Mouse (Mus musculus): Measurements from ENCODE around the gene Ranbp2. TPM values are rescaled to one million over a fixed set of nuclear protein-coding genes. Genes with fewer than 3 reads are reported as not detected.
"Not testable (repeated sequence)": the region's sequence is repeated elsewhere in the genome, so short reads cannot be mapped to it uniquely, and the experiment has no call there.

Gene Ranbp2
- polyA plus RNA-seq, 1 experiment: 1.3 TPM

DNA sequence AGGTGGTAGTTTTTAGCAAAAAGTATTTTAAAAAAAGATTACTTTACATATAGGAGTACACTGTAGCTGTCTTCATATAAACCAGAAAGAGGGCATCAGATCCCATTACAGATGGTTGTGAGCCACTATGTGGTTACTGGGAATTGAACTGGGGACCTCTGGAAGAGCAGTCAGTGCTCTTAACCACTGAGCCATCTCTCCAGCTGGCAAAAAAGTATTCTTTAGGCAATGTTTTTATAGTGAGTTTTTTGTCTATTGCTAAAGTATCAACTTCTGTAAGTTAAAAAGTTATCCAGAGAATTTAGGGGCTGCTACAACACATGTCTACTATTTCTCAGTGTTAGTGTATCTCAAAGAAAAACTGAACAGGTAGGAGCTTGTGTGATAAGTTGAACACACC lies 50.0 kb downstream of the Ranbp2 start:
- Histone ChIP-seq H3K27me3 (ENCODE audit: control insufficient read depth, insufficient read depth, low read length) (no peaks in the 10 kb centered on the region), H3K4me1 (ENCODE audit: control insufficient read depth, insufficient read depth, insufficient read length, low read length) (peaks cover 3% of the 10 kb centered on the region; the same call in 1 of the 2 replicates), H3K36me3 (ENCODE audit: control insufficient read depth, insufficient read depth, low read length) (peaks cover 21% of the 10 kb centered on the region), H3K4me3 (ENCODE audit: low read depth, low read length) (no peak overlapping the region), H3K27ac (ENCODE audit: insufficient read depth, low read depth, low read length) (no peak overlapping the region)
- TF ChIP-seq CTCF (IDR thresholded peaks at IDR 0.05; ENCODE audit: extremely low read depth, insufficient read length, insufficient replicate concordance, low read depth, low read length) (no peak), POLR2A (IDR thresholded peaks at IDR 0.05; ENCODE audit: low read depth, low read length) (no peak)

DNA sequence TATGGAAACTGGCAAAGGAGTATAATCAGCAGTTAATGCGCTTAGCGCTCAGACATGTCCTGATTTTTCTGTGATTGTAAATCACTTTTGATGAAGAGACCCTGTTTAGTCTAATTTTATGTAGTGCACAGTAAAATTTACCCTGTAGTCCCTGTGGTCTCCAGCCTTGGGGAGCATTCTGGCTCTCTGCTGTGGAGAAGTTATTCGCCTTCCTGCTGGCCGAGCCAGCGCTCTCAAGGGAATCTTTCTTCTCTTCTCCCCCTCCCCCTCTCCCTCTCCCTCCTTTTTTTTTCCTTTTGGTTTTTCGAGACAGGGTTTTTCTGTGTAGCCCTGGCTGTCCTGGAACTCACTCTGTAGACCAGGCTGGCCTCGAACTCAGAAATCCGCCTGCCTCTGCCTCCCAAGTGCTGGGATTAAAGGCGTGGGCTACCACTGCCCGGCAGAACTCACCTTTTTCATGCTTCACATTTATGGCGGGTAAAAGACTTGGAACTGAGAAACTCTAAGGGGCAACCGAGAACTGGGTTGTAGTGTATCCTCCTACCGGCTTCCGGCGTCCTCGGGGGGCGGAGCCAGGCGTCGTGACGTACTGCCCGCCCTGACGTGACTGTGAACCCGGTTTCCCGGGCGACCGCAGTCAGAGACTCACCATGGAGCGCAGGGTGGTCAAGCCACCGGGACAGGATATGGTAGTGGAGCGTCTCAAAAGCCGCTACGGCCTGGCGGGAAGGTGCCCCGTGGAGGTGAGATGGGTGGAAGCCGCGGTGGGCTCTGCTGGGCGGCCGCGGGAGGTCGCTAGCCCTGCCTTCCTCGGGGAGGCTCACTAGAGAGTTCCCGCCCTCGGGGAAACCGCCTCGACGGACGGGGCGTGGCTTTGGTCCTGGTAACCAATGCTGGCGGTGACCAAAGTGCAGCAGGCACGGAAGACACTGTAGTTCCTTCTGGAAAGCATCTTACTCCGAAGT lies 50.9 kb downstream of the Ranbp2 start, which contains the start of gene Ccdc138:
Ccdc138 (plus strand) TSS at position 629 of the 965 bp plus-strand sequence.
- TF ChIP-seq POLR2A (IDR thresholded peaks at IDR 0.05; ENCODE audit: low read depth, low read length) (peak; percentile 36), CTCF (IDR thresholded peaks at IDR 0.05; ENCODE audit: extremely low read depth, insufficient read length, insufficient replicate concordance, low read depth, low read length) (peak; percentile 54; the same call in 1 of the 2 replicates)
- H3K27ac ChIP-seq (ENCODE audit: insufficient read depth, low read depth, low read length): peak within 1 kb of the TSS; percentile 83
- no peaks in the 10 kb centered on the region for H3K27me3 ChIP-seq (ENCODE audit: control insufficient read depth, insufficient read depth, low read length)
- peaks cover 14% of the 10 kb centered on the region for H3K36me3 ChIP-seq (ENCODE audit: control insufficient read depth, insufficient read depth, low read length)
- peaks cover 3% of the 10 kb centered on the region; the same call in 1 of the 2 replicates for H3K4me1 ChIP-seq (ENCODE audit: control insufficient read depth, insufficient read depth, insufficient read length, low read length)
- WGBS: 2% methylated on average over 50 of the region's 50 CpGs
- H3K4me3 ChIP-seq (ENCODE audit: low read depth, low read length): peak within 1 kb of the TSS; percentile 84

DNA sequence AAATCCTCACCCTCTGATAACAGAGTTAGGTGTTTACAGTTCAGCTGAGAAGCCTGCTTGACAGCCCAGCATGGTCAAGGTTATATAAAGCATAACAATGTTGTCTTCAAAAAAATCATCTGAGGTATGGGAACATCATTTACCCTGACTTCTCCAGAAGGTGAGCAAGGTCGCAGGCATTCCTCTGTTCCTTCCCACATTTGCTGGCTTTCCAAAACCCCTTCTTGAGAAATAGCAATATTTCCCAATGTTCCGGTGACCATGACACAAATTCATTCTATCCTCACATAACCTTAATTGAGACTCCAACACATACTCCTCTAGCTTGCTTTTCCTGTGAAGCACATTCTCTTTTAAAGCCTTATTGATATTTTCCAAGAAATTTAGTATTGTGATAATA lies 51.8 kb downstream of the Ranbp2 start:
- 21% methylated on average over 2 of the region's 2 CpGs for WGBS

DNA sequence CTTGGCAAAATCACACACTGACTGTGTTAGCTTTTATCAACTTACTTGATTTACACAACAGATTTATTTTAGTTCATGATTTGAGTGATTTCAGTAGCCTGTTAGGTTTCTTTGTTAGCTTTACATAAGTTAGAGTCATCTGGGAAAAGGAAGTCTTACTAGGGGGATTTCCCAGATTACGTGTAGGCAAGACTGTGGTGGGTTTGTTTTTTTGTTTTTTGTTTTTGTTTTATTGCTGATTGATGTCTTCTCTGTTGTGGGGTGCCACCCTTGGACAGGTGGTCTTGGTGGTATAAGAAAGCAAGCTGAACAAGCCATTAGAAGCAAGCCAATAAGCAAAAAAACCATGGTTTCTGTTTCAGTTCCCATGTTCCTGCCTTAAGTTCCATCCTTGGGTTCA lies 82.6 kb downstream of the Ranbp2 start:
- no peak overlapping the region for H3K4me3 ChIP-seq (ENCODE audit: low read depth, low read length)
- H3K4me1 ChIP-seq (ENCODE audit: control insufficient read depth, insufficient read depth, insufficient read length, low read length): no peaks in the 10 kb centered on the region
- TF ChIP-seq CTCF (IDR thresholded peaks at IDR 0.05; ENCODE audit: extremely low read depth, insufficient read length, insufficient replicate concordance, low read depth, low read length) (no peak), POLR2A (IDR thresholded peaks at IDR 0.05; ENCODE audit: low read depth, low read length) (no peak)
- H3K27me3 ChIP-seq (ENCODE audit: control insufficient read depth, insufficient read depth, low read length): no peaks in the 10 kb centered on the region
- peaks cover 3% of the 10 kb centered on the region; the same call in 1 of the 2 replicates for H3K36me3 ChIP-seq (ENCODE audit: control insufficient read depth, insufficient read depth, low read length)
- 84% methylated on average over 1 of the region's 1 CpGs for WGBS
- H3K27ac ChIP-seq (ENCODE audit: insufficient read depth, low read depth, low read length): no peak overlapping the region

More for the DNA sequence above, 51.8 kb downstream of the Ranbp2 start:
- peaks cover 3% of the 10 kb centered on the region; the same call in 1 of the 2 replicates for H3K4me1 ChIP-seq (ENCODE audit: control insufficient read depth, insufficient read depth, insufficient read length, low read length)
- TF ChIP-seq CTCF (IDR thresholded peaks at IDR 0.05; ENCODE audit: extremely low read depth, insufficient read length, insufficient replicate concordance, low read depth, low read length) (no peak), POLR2A (IDR thresholded peaks at IDR 0.05; ENCODE audit: low read depth, low read length) (no peak)
- H3K27me3 ChIP-seq (ENCODE audit: control insufficient read depth, insufficient read depth, low read length): no peaks in the 10 kb centered on the region
- H3K27ac ChIP-seq (ENCODE audit: insufficient read depth, low read depth, low read length): peak overlapping the region; percentile 52
- peaks cover 6% of the 10 kb centered on the region for H3K36me3 ChIP-seq (ENCODE audit: control insufficient read depth, insufficient read depth, low read length)
- peak overlapping the region; percentile 84 for H3K4me3 ChIP-seq (ENCODE audit: low read depth, low read length)

DNA sequence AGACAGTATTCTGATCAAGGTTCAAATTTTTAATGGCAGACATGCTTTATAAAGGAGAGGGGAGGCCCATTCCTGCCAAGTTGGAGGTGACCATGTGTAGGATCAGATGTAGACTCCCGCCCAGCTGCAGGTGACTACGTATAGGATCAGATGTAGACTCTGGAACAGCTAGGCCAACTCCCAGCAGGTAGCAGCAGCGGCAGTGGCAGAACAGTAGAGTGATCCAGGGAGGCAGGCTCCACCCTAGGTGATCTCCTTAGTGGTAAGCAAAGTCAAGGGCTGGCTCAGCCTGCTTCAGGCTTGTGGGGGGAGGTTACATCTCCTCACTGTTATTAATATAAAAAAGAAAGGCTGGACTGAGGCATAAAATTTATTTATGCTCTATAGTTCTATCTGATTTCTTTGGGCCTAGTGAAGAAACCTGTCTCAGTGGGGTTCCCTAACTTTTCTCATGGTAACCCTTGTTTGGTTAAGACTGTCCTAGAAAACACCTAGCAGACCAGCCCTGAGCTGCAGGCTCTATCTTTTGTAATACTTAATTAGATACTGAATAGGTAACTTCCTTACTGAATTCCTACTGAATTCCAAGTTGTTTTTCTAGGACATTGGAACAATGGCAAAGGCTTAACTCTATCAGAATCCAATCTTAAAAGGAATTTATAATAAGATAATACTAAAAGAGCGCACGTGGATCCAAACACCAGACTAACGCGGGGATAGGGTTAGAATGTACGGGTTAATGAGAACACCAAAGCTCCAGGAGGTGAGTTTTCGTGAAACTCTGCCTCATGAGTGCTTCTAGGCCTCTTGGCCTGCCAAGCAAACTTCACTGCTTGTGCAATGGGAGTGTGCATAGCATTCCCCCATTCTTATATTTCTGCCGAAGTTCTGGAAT lies 84.4 kb downstream of the Ranbp2 start:
- TF ChIP-seq CTCF (IDR thresholded peaks at IDR 0.05; ENCODE audit: extremely low read depth, insufficient read length, insufficient replicate concordance, low read depth, low read length) (no peak), POLR2A (IDR thresholded peaks at IDR 0.05; ENCODE audit: low read depth, low read length) (no peak)
- Histone ChIP-seq H3K4me3 (ENCODE audit: low read depth, low read length) (no peak overlapping the region), H3K4me1 (ENCODE audit: control insufficient read depth, insufficient read depth, insufficient read length, low read length) (no peaks in the 10 kb centered on the region), H3K27ac (ENCODE audit: insufficient read depth, low read depth, low read length) (no peak overlapping the region), H3K36me3 (ENCODE audit: control insufficient read depth, insufficient read depth, low read length) (peaks cover 3% of the 10 kb centered on the region; the same call in 1 of the 2 replicates), H3K27me3 (ENCODE audit: control insufficient read depth, insufficient read depth, low read length) (no peaks in the 10 kb centered on the region)
- 95% methylated on average over 10 of the region's 10 CpGs for WGBS

DNA sequence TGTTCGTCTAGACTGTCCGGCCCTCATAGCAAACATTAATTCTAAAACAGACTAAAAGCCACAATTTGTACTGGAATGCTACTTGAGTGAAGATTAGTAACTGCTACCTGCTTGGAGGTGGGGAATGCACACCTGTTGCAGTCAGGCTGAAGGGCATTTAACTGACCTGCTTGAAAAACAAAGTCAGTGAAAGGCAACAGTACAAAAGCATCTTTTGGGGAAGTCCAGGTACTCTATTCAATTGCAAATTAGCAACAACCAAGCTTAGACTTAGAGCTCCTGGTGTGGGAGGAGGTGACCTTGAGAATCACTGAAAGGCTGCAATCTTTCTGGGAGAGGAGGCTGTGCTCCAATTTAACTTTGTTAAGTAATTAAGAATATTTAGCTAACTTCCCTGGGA lies 85.5 kb downstream of the Ranbp2 start:
- Histone ChIP-seq H3K4me1 (ENCODE audit: control insufficient read depth, insufficient read depth, insufficient read length, low read length) (no peaks in the 10 kb centered on the region), H3K27me3 (ENCODE audit: control insufficient read depth, insufficient read depth, low read length) (no peaks in the 10 kb centered on the region), H3K4me3 (ENCODE audit: low read depth, low read length) (no peak overlapping the region), H3K27ac (ENCODE audit: insufficient read depth, low read depth, low read length) (no peak overlapping the region), H3K36me3 (ENCODE audit: control insufficient read depth, insufficient read depth, low read length) (peaks cover 3% of the 10 kb centered on the region; the same call in 1 of the 2 replicates)
- TF ChIP-seq CTCF (IDR thresholded peaks at IDR 0.05; ENCODE audit: extremely low read depth, insufficient read length, insufficient replicate concordance, low read depth, low read length) (no peak), POLR2A (IDR thresholded peaks at IDR 0.05; ENCODE audit: low read depth, low read length) (no peak)
- 70% methylated on average over 2 of the region's 2 CpGs for WGBS

DNA sequence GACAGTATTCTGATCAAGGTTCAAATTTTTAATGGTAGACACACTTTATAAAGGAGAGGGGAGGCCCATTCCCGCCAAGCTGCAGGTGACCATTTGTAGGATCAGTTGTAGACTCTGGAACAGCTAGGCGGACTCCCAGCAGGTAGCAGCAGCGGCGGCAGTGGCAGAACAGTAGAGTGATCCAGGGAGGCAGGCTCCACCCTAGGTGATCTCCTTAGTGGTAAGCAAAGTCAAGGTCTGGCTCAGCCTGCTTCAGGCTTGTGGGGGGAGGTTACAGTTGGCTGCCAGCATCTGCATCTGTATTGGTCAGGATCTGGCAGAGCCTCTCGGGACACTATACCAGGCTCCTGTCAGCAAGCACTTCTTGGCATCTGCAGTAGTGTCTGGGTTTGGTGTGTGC lies 89.6 kb downstream of the Ranbp2 start:
- H3K27me3 ChIP-seq (ENCODE audit: control insufficient read depth, insufficient read depth, low read length); H3K27ac ChIP-seq (ENCODE audit: insufficient read depth, low read depth, low read length); H3K36me3 ChIP-seq (ENCODE audit: control insufficient read depth, insufficient read depth, low read length); H3K4me1 ChIP-seq (ENCODE audit: control insufficient read depth, insufficient read depth, insufficient read length, low read length); H3K4me3 ChIP-seq (ENCODE audit: low read depth, low read length): not testable (repeated sequence)
- 94% methylated on average over 5 of the region's 5 CpGs for WGBS

Measured in small intestine, adult 2 months (tissue).